Mouse (Mus musculus): ENCODE results near the gene Nadk2. TPM values are rescaled to one million over a fixed set of nuclear protein-coding genes. Genes with fewer than 3 reads are reported as not detected.

The Nadk2 gene
- 103 and 120 TPM in 2 replicates for polyA plus RNA-seq (2015; fragmentation: Nextera tagmentation; extraction: Ambion mirVana)

- no peaks in the 10 kb centered on the region for H3K27me3 ChIP-seq
- H3K4me3 ChIP-seq (replicated peaks): peak within 1 kb of the TSS; percentile 99
- peak within 1 kb of the TSS; percentile 81 for H3K4me2 ChIP-seq
- peaks cover 10% of the 10 kb centered on the region for H3K36me3 ChIP-seq
- under 1% methylated on average over 42 of the region's 54 CpGs for WGBS (ENCODE audit: insufficient replicate concordance)
- H3K4me1 ChIP-seq (replicated peaks): peaks cover 43% of the 10 kb centered on the region
- ATAC-seq (ENCODE audit: low read depth): peak; percentile 90
- peak within 1 kb of the TSS; percentile 100 for H3K27ac ChIP-seq
- DNase-seq: peak; percentile 99
- peak within 1 kb of the TSS; percentile 100 for H3K9ac ChIP-seq
- H3K9me3 ChIP-seq (replicated peaks): no peaks in the 10 kb centered on the region
Observed at GRCm38 (mm10) chr15:9070912-9071555, at the start of gene Nadk2. Nadk2 (plus strand) TSS chr15:9071260.

- Histone ChIP-seq H3K27ac (no peak overlapping the region), H3K4me1 (replicated peaks) (no peaks in the 10 kb centered on the region)
- no peak for ATAC-seq (ENCODE audit: low read depth)
Observed at GRCm38 (mm10) chr15:9055704-9056103, 15.4 kb upstream of the Nadk2 start.

DNA sequence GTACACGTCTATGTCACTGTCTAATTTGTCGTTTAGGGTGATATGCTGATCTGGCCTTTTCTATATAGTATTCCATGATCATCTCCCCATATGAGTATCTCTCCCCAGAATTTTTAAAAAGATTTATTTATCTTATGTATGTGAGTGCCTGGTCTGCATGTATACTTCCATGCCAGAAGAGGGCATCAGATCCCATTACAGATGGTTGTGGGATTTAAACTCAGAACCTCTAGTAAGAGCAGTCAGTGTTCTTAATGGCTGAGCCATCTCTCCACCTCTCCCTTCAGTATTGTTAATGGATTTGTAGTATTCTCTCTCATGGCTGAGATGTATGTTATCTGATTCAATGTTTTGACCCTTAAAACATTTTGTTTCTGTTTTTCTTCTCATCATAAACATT lies 11.2 kb upstream of the Nadk2 start:
- H3K36me3 ChIP-seq: no peaks in the 10 kb centered on the region

More at GRCm38 (mm10) chr15:9055704-9056103, 15.4 kb upstream of the Nadk2 start:
- Histone ChIP-seq H3K9ac (no peak overlapping the region), H3K9me3 (replicated peaks) (no peaks in the 10 kb centered on the region), H3K4me3 (replicated peaks) (no peak overlapping the region), H3K36me3 (no peaks in the 10 kb centered on the region), H3K4me2 (no peak overlapping the region), H3K27me3 (no peaks in the 10 kb centered on the region)
- DNase-seq: no peak

GRCm38 (mm10) chr15:9061150-9061882 lies 9.7 kb upstream of the Nadk2 start:
- WGBS (ENCODE audit: insufficient replicate concordance): 77% methylated on average over 7 of the region's 7 CpGs
- no peak overlapping the region for H3K4me3 ChIP-seq (replicated peaks)
- ATAC-seq (ENCODE audit: low read depth): no peak

More for the DNA sequence above, 11.2 kb upstream of the Nadk2 start:
- H3K27ac ChIP-seq: no peak overlapping the region
- DNase-seq: no peak
- ATAC-seq (ENCODE audit: low read depth): no peak
- 67% methylated on average over 2 of the region's 2 CpGs for WGBS (ENCODE audit: insufficient replicate concordance)
- no peaks in the 10 kb centered on the region for H3K4me1 ChIP-seq (replicated peaks)
- H3K9me3 ChIP-seq (replicated peaks): no peaks in the 10 kb centered on the region
- no peak overlapping the region for H3K9ac ChIP-seq
- H3K27me3 ChIP-seq: no peaks in the 10 kb centered on the region; the same call in 1 of the 2 replicates
- no peak overlapping the region for H3K4me2 ChIP-seq
- no peak overlapping the region for H3K4me3 ChIP-seq (replicated peaks)

GRCm38 (mm10) chr15:9068881-9069280 lies 2.2 kb upstream of the Nadk2 start:
- H3K4me2 ChIP-seq: peak overlapping the region; percentile 44

More at GRCm38 (mm10) chr15:9061150-9061882, 9.7 kb upstream of the Nadk2 start:
- Histone ChIP-seq H3K4me1 (replicated peaks) (no peaks in the 10 kb centered on the region), H3K27ac (no peak overlapping the region), H3K4me2 (no peak overlapping the region), H3K9me3 (replicated peaks) (no peaks in the 10 kb centered on the region), H3K9ac (no peak overlapping the region), H3K36me3 (no peaks in the 10 kb centered on the region), H3K27me3 (no peaks in the 10 kb centered on the region; the same call in 1 of the 2 replicates)
- DNase-seq: no peak

GRCm38 (mm10) chr15:9070353-9070752 lies 707 bp upstream of the Nadk2 start:
- Histone ChIP-seq H3K27ac (peak overlapping the region; percentile 96), H3K4me2 (peak overlapping the region; percentile 80), H3K27me3 (no peaks in the 10 kb centered on the region), H3K4me1 (replicated peaks) (peaks cover 36% of the 10 kb centered on the region), H3K9ac (peak overlapping the region; percentile 88), H3K36me3 (peaks cover 3% of the 10 kb centered on the region; the same call in 1 of the 2 replicates), H3K9me3 (replicated peaks) (no peaks in the 10 kb centered on the region), H3K4me3 (replicated peaks) (peak overlapping the region; percentile 99)
- DNase-seq (no peak), ATAC-seq (ENCODE audit: low read depth) (peak; percentile 10)
- 0% methylated on average over 3 of the region's 3 CpGs for WGBS (ENCODE audit: insufficient replicate concordance)

More at GRCm38 (mm10) chr15:9068881-9069280, 2.2 kb upstream of the Nadk2 start:
- H3K27me3 ChIP-seq: no peaks in the 10 kb centered on the region
- H3K9ac ChIP-seq: peak overlapping the region; percentile 43; the same call in 1 of the 2 replicates
- peak overlapping the region; percentile 65 for H3K27ac ChIP-seq
- H3K36me3 ChIP-seq: no peaks in the 10 kb centered on the region
- ATAC-seq (ENCODE audit: low read depth) (no peak), DNase-seq (no peak)
- H3K4me3 ChIP-seq (replicated peaks): no peak overlapping the region
- no peaks in the 10 kb centered on the region for H3K9me3 ChIP-seq (replicated peaks)
- WGBS (ENCODE audit: insufficient replicate concordance): 67% methylated on average over 4 of the region's 4 CpGs
- peaks cover 23% of the 10 kb centered on the region for H3K4me1 ChIP-seq (replicated peaks)

DNA sequence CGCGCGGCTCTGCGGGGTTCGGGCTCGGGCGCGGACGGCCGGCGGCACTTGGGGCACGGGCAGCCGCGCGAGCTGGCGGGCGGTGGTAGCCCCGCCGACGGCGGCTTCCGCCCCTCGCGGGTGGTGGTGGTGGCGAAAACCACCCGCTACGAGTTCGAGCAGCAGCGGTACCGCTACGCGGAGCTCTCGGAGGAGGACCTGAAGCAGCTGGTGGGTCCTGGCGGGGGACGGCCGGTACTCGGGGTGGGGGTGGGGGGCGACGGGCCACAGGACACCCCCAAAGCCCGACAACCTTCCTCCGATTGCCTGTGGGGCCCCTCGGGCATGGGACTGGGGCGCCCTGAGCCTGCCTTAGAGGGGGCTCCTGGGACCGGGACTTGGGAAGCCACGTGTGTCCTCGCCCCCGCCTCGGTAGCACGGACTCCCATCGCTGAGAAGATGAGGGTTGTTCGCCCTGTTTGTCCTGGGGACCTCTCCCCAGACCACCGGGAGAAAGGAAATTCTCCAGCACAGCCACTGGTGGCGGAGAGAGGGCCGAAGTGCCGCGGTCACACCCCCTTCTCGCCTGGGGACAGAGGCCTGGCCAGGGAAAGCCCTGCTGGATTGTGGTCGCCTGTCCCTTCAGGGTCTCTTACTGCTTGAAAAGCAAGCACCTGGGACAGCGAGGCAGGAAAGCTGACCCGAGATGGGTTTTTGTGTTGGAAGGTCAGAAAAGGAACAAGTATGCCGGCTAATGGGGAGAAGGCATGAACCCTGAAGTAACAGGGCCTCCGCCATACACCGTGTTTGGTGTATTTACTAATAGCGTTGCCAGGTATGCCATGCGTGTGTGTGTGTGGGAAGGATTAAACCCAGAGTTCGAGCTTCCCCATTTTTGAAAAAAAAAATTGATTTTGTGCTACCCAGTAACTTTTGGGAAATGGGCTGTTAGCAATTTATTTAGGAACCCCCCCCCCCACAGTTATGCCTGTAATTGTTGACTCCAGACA lies 790 bp downstream of the Nadk2 start:
- Histone ChIP-seq H3K27me3 (no peaks in the 10 kb centered on the region), H3K9ac (peak overlapping the region; percentile 100), H3K9me3 (replicated peaks) (no peaks in the 10 kb centered on the region), H3K27ac (peak overlapping the region; percentile 100), H3K4me1 (replicated peaks) (peaks cover 51% of the 10 kb centered on the region), H3K36me3 (peaks cover 17% of the 10 kb centered on the region), H3K4me3 (replicated peaks) (peak overlapping the region; percentile 99), H3K4me2 (peak overlapping the region; percentile 81)
- under 1% methylated on average over 57 of the region's 66 CpGs for WGBS (ENCODE audit: insufficient replicate concordance)
- DNase-seq (peak; percentile 54), ATAC-seq (ENCODE audit: low read depth) (no peak)

DNA sequence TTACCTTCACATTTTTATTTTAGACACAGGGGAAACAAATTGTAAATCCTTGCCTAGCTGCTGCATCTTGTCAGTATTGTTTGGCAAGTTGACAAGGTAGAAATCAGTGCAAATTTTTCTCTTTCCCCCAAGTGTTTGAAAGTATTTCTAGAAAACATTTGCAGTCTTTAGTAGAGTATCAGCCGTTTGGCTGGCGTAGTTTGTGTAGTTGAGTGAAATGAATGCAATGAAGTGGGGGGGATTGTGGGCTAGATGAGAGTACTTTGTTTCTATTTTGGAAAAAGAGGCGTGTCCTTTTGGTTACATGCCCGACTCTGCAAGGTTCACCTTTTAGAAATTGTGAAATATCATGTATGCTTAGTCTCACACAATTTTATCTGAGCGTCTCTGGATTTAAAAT lies 1.6 kb downstream of the Nadk2 start:
- DNase-seq (no peak), ATAC-seq (ENCODE audit: low read depth) (no peak)
- Histone ChIP-seq H3K9me3 (replicated peaks) (no peaks in the 10 kb centered on the region), H3K27ac (peak overlapping the region; percentile 100), H3K4me1 (replicated peaks) (peaks cover 53% of the 10 kb centered on the region), H3K27me3 (no peaks in the 10 kb centered on the region), H3K4me2 (peak overlapping the region; percentile 81), H3K4me3 (replicated peaks) (peak overlapping the region; percentile 99), H3K9ac (peak overlapping the region; percentile 100), H3K36me3 (peaks cover 22% of the 10 kb centered on the region)
- 2% methylated on average over 5 of the region's 5 CpGs for WGBS (ENCODE audit: insufficient replicate concordance)

DNA sequence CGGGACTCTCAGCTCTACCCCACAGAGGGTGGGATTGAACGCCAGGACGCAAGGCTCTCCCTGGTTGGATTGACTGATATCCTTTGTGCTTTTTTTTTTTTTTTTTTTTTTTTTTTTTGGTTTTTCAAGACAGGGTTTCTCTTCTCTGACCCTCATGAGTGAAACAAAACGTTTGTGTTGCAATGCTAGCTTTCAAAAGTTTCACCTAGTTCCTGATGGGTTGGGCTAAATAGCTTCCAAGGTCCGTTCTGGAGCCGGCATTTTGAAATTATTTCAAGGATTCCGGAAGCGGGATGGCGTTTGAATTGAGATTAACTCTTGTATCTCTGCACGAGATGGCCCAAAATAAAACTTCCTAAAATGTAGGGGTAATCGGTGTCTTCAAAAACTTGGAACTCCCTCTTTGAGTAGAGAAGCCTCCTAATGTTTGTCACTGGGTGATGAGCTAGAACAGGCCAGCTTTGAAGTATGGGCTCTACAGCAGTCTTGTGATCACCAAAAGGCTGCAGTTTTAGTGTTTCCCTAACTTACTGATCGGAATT lies 2.1 kb downstream of the Nadk2 start:
- Histone ChIP-seq H3K4me3 (replicated peaks) (peak overlapping the region; percentile 99), H3K9me3 (replicated peaks) (no peaks in the 10 kb centered on the region), H3K27me3 (no peaks in the 10 kb centered on the region), H3K9ac (peak overlapping the region; percentile 100), H3K4me1 (replicated peaks) (peaks cover 57% of the 10 kb centered on the region), H3K4me2 (peak overlapping the region; percentile 81), H3K27ac (peak overlapping the region; percentile 100), H3K36me3 (peaks cover 22% of the 10 kb centered on the region)
- WGBS (ENCODE audit: insufficient replicate concordance): 8% methylated on average over 12 of the region's 12 CpGs
- DNase-seq (no peak), ATAC-seq (ENCODE audit: low read depth) (no peak)

DNA sequence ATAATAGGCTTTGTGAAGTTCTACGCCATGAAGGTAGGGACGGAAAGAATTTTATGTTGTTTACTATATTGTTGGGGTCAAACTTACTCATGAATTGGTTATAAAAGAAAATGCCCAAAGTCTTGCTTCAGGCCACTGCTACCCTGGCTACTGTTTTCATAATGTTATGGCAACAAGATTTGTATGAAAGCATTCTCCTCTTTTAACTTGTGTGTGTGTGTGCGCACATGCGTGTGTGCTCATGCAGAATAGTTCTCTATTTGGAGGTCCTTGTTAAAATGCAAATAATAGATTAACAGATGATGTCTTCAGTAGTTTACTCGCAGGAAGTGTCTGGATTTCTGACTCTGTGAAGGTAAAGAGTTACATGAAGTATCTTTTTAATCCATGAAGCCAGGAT lies 2.6 kb downstream of the Nadk2 start:
- no peaks in the 10 kb centered on the region for H3K27me3 ChIP-seq
- peak overlapping the region; percentile 99 for H3K4me3 ChIP-seq (replicated peaks)
- no peaks in the 10 kb centered on the region for H3K9me3 ChIP-seq (replicated peaks)
- WGBS (ENCODE audit: insufficient replicate concordance): 28% methylated on average over 5 of the region's 5 CpGs
- DNase-seq: no peak
- H3K36me3 ChIP-seq: peaks cover 22% of the 10 kb centered on the region
- H3K27ac ChIP-seq: peak overlapping the region; percentile 100
- H3K9ac ChIP-seq: peak overlapping the region; percentile 100
- peaks cover 63% of the 10 kb centered on the region for H3K4me1 ChIP-seq (replicated peaks)
- ATAC-seq (ENCODE audit: low read depth): no peak
- H3K4me2 ChIP-seq: peak overlapping the region; percentile 81

Data from liver, embryonic 13.5 days (tissue).